Mouse (Mus musculus) neural tube, embryonic 15.5 days (tissue): ENCODE measurements around the gene Nnmt. TPM values are rescaled to one million over a fixed set of nuclear protein-coding genes. Genes with fewer than 3 reads are reported as not detected.

Source experiments
- ATAC-seq: fragments of 200-750 bp; cut with Nextera tagmentation; 2 replicates; pipeline ENCODE4 v1.8.0; 2017; ENCODE audit warnings: mild to moderate bottlenecking, moderate TSS enrichment, moderate library complexity; ENCODE audit not compliant: low FRiP score
- H3K27ac ChIP-seq: fragments of 300-500 bp; sonication (generic); replicated peaks from 2 replicates; pipeline ENCODE4 v1.5.1; 2015; ENCODE audit warnings: mild to moderate bottlenecking, inconsistent platforms
- H3K27me3 ChIP-seq: fragments of 300-500 bp; sonication (generic); replicated peaks from 2 replicates; pipeline ENCODE4 v1.6.1; 2015; ENCODE audit warnings: inconsistent platforms
- H3K36me3 ChIP-seq: fragments of 300-500 bp; sonication (generic); 2 replicates; pipeline ENCODE4 v1.6.1; 2015; ENCODE audit warnings: inconsistent platforms
- H3K4me1 ChIP-seq: fragments of 300-500 bp; sonication (generic); 2 replicates; pipeline ENCODE4 v1.6.1; 2015; ENCODE audit warnings: inconsistent platforms
- H3K4me2 ChIP-seq: fragments of 300-500 bp; sonication (generic); 2 replicates; pipeline ENCODE4 v1.6.1; 2015; ENCODE audit warnings: inconsistent platforms, mild to moderate bottlenecking, moderate library complexity
- H3K4me3 ChIP-seq: fragments of 300-500 bp; sonication (generic); replicated peaks from 2 replicates; pipeline ENCODE4 v1.5.1; 2015; ENCODE audit warnings: mild to moderate bottlenecking, inconsistent platforms
- H3K9ac ChIP-seq: fragments of 300-500 bp; sonication (generic); replicated peaks from 2 replicates; pipeline ENCODE4 v1.6.1; 2015; ENCODE audit warnings: mild to moderate bottlenecking, inconsistent platforms
- H3K9me3 ChIP-seq: fragments of 300-500 bp; sonication (generic); replicated peaks from 2 replicates; pipeline ENCODE4 v1.6.1; 2016; ENCODE audit warnings: inconsistent platforms
- WGBS: fragments of 180-500 bp; shearing (Covaris S2); methylation state at CpG from one replicate; pipeline ENCODE4 v1.1.7; 2015; ENCODE audit warnings: mixed read lengths; 5-methylcytosine and 5-hydroxymethylcytosine counted together
- polyA plus RNA-seq: library from polyadenylated mRNA; unstranded; fragments of >200 nt; fragmentation: Nextera tagmentation; extraction: Ambion mirVana; gene quantifications from 2 replicates; pipeline ENCODE4 v1.2.1, GENCODE M21; 2015

Gene Nnmt
- 0.70 and 0.92 TPM in 2 replicates for polyA plus RNA-seq

DNA sequence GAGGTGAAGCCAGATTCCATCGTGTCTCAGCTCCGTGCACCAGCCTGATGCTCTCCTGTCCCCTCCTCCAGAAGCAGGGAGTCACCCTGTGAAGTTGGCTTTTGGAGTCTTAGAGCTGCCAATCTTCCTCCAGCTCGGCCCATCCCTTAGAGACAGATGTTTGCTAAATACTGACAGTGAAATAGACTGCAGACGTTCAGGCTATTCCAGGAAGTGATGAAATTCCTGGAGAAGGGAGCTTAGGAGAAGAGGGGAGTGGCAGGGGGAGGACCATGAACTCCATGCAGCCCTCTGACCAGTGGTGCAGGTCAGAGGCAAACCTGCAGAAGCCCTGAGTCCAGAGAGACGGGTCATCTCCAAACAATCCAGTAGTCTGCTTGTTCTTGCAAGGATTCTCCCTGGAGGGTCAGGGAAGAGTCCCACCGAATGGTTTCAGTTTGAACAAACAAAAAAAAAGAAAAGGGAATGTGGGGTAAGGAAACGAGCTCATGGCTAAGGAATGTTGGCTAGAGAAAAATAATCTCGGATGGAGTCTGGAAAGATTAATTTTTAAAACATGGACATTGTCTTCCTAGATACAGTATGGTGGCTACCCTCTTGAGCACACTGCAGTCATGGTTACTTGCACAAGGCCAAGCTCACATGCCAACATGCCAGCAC is at the start of gene Nnmt:
Nnmt (minus strand) TSS at position 215 of the 660 bp plus-strand sequence.
- Histone ChIP-seq H3K4me3 (no peak within 1 kb of the TSS), H3K27me3 (no peaks in the 10 kb centered on the region), H3K4me2 (no peak within 1 kb of the TSS), H3K27ac (no peak within 1 kb of the TSS), H3K9ac (no peak within 1 kb of the TSS), H3K9me3 (no peaks in the 10 kb centered on the region), H3K4me1 (no peaks in the 10 kb centered on the region), H3K36me3 (no peaks in the 10 kb centered on the region)
- no peak for ATAC-seq
- 65% methylated on average over 8 of the region's 8 CpGs for WGBS

DNA sequence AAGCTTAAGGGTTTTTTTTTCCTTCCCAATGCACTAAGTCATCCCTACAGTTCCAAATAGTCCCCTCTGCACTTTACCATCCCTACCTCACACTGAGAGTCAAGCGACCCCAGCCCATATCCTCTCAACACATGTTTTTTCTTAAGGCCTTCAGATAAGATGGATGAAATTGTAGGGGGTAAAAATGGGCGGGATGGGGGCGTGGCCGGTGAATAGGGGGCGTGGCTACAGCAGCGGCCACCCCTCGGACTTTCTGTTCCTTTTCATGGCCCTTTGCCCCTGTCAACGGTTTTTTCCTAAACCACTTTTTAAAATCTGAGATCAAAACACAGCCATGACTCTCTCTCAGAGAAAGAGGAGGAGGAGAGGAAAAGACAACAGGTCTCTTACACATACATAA is 49.8 kb upstream of the Nnmt start:
- no peak for ATAC-seq
- H3K4me2 ChIP-seq: no peak overlapping the region
- no peak overlapping the region for H3K4me3 ChIP-seq
- peaks cover 15% of the 10 kb centered on the region for H3K27me3 ChIP-seq
- H3K27ac ChIP-seq: no peak overlapping the region
- H3K9me3 ChIP-seq: no peaks in the 10 kb centered on the region
- peaks cover 5% of the 10 kb centered on the region; the same call in 1 of the 2 replicates for H3K4me1 ChIP-seq
- WGBS: 11% methylated on average over 8 of the region's 8 CpGs
- no peak overlapping the region for H3K9ac ChIP-seq
- no peaks in the 10 kb centered on the region for H3K36me3 ChIP-seq

DNA sequence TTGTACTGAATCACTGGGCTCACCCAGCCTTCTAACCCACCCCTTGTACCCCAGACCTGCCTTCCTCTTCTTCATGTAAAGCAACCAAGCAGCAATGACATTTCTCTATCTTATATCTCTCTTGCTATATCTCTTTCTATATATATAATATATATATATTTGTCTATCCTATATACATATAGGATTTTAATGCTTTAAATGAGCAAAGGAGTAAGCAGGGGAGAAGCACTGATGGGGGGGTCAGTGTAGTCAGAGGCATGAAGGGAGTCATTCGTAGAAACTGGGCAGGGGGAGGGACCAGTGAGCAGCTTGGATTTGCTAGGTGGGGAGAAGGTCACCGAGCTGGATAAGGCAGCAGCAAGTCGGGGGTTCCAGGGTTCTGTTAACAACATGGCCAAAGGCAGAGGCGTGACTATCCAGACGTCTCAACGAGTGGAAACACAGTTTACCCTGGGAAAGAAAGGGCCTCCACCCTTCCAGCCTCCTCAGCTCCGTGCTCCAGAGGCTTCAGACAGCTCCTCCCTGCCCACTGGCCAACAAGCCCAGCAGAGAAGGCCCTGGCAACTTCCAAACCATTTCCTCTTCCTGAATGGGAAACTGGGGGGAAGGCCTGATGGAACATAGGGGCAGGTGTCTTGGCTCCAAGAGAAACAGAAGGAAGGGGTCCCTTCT is 48.6 kb upstream of the Nnmt start:
- WGBS: 51% methylated on average over 7 of the region's 7 CpGs
- H3K4me3 ChIP-seq: no peak overlapping the region
- H3K9me3 ChIP-seq: no peaks in the 10 kb centered on the region
- no peaks in the 10 kb centered on the region for H3K36me3 ChIP-seq
- no peak for ATAC-seq
- no peak overlapping the region for H3K27ac ChIP-seq
- H3K4me2 ChIP-seq: no peak overlapping the region
- peaks cover 15% of the 10 kb centered on the region for H3K27me3 ChIP-seq
- no peak overlapping the region for H3K9ac ChIP-seq
- peaks cover 17% of the 10 kb centered on the region for H3K4me1 ChIP-seq

DNA sequence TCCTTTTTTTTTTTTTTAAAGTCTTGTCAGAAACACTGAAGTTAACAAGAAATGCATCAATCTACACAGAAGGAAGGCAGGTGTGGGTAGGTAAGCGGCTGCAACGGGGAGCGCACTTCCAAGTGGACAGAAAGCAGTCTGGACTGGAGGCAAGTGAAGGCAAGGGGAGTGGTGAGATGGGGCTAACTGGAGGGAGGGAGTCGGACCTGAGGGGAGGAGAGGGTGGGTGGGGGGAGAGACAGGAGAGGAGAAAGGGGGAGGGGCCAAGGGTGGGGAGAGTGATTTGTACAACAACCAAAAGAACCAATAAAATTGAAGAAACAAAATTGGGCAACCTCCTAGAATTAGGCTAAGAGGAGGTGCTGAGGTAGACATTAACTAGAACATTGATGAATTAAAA is 47.1 kb upstream of the Nnmt start:
- peaks cover 15% of the 10 kb centered on the region for H3K27me3 ChIP-seq
- H3K9ac ChIP-seq: no peak overlapping the region
- ATAC-seq: no peak
- 35% methylated on average over 4 of the region's 4 CpGs for WGBS
- no peak overlapping the region for H3K4me2 ChIP-seq
- H3K4me1 ChIP-seq: peaks cover 32% of the 10 kb centered on the region
- no peaks in the 10 kb centered on the region for H3K36me3 ChIP-seq
- H3K9me3 ChIP-seq: no peaks in the 10 kb centered on the region
- H3K27ac ChIP-seq: no peak overlapping the region
- no peak overlapping the region for H3K4me3 ChIP-seq

DNA sequence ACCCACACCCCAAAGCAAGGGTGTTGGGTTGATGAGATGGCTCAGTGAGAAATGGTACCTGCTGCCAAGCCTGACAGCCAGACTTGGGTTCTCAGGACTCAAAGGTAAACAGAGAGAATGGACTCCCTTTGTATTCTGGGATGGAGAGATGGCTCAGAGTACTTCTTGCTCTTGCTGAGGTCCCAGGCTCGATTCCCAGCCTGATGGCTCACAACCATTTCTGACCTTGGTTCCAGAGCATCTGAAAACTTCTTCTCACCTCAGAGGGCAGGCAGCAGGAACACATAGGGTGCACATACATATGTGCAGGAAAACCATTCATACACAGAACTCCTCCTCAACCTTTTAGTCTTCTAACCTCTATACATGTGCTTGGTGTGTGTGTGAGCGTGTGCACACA is 45.9 kb upstream of the Nnmt start:
- 75% methylated on average over 2 of the region's 2 CpGs for WGBS
- ATAC-seq: no peak

DNA sequence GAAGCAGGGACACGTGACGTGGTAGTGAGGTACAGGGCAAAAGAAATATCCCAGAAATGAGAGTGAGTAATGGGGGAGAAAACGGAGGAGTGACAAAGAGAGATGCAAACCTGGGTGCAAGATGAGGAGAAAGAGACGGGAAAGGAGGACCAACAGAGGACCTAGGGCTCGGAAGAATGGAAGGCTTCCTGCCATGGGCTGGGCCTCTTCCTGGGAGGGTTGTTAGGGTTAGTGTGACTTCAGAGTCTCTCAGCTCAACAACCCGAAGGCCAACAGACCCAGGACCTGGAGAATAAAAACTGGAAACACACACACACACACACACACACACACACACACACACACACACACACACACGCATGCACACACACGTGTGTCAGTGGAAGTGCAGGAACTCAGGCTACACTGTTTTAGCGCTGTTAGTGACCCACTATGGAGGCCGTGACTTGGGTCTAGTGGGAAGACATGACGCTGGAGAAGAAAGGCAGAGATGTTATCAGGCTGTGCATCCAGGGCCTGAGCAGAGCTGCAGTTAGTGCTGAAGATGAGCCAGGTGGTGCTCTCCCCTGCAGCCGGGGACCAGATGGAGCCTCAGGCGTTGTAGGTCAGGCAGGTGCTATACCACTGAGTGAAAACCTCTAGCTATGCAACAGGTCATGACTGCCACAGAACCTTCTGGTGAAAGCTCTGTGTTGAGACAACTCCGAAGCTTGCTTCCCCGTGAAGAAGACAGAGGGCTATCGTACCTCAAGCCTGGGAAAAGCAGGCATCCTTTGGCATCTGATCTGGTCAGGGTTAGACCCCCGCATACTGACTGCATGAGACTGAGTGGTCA is 45.1 kb upstream of the Nnmt start:
- peak overlapping the region; percentile 43 for H3K4me2 ChIP-seq
- no peak overlapping the region for H3K4me3 ChIP-seq
- peaks cover 32% of the 10 kb centered on the region for H3K4me1 ChIP-seq
- H3K27me3 ChIP-seq: peaks cover 12% of the 10 kb centered on the region
- no peak overlapping the region for H3K27ac ChIP-seq
- no peak overlapping the region for H3K9ac ChIP-seq
- H3K9me3 ChIP-seq: no peaks in the 10 kb centered on the region
- no peaks in the 10 kb centered on the region for H3K36me3 ChIP-seq
- no peak for ATAC-seq
- WGBS: 37% methylated on average over 17 of the region's 17 CpGs

More for the DNA sequence above, 45.9 kb upstream of the Nnmt start:
- no peak overlapping the region for H3K4me3 ChIP-seq
- no peak overlapping the region for H3K27ac ChIP-seq
- peaks cover 12% of the 10 kb centered on the region for H3K27me3 ChIP-seq
- no peaks in the 10 kb centered on the region for H3K9me3 ChIP-seq
- no peak overlapping the region for H3K9ac ChIP-seq
- H3K4me1 ChIP-seq: peaks cover 32% of the 10 kb centered on the region
- H3K36me3 ChIP-seq: no peaks in the 10 kb centered on the region
- H3K4me2 ChIP-seq: no peak overlapping the region

DNA sequence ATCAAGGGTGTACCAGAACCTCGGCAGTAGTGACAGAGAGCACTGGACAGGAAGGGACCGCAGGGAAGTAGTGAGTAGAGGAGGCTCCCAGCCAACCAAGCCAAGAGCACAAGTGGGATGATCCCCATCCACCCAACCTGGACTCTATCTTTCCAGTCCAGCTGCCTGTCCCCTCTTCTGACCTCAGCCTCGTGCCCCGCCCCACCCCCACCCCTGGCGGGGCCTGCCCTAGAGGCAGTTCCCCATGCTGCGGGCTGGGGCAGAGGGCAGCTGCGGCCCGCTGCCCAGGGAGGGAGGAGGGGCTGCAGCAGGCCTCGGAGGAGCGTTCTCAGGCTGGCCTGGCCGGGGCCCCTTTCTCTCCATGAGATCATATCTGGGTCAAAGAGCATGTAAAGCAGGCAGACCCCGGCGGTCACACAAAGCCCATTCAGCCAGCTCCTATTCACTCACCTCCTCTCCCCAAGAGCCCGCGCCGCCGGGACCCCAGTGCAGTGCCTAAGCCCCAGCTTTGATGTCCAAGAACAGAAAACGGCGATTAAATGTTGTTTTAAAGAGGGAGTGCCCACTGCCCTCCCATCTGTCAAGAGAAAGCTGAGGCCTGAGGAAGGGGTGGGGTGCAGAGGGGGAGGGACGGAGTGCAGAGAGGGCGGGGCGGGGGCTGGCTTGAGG is 44.3 kb upstream of the Nnmt start:
- Histone ChIP-seq H3K27me3 (peaks cover 6% of the 10 kb centered on the region; the same call in 1 of the 2 replicates), H3K4me1 (peaks cover 32% of the 10 kb centered on the region), H3K36me3 (no peaks in the 10 kb centered on the region), H3K27ac (no peak overlapping the region), H3K9ac (no peak overlapping the region), H3K4me3 (no peak overlapping the region), H3K4me2 (peak overlapping the region; percentile 43), H3K9me3 (no peaks in the 10 kb centered on the region)
- WGBS: 3% methylated on average over 21 of the region's 22 CpGs
- 0 out of 2 replicates have a peak, but pooled peaks have one; percentile 15 for ATAC-seq

DNA sequence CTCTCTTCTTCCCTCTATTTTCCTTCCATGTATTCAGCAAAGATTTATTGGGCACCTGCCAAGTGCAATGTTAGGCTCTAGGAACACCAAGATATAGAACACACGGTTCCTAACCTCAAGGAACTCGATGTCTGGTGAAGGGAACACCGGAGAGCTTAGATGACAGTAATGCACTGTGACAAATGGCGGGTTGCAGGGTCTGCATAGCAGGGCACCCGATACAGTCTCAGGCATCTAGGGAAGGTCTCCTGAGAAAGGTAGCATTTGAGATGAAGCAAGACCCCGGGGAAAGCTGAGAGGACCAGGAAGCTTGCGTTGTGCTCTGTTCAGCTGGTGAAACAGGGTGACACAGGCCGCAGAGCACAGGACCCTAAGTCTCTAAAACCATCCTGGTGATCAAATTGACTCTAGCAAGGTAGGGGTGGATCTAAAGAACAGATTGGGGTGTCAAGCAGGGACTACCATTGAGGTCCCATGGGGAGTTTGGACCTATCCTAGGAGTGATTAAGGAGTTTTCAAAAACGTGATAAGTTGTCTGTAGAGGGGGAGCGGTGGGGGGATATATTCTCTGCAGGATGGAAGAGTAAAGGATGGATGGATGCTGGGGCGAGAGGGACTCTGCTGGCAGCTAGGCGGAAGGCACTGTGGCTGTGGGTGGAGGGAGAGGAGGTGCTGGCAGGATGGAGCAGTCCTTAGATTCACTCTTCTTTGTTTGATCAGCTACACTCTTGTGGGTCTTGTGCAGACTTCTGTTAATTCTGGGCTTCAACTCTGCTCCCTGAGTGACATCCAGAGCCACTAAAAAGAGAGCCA is 43.5 kb upstream of the Nnmt start:
- no peak overlapping the region; the same call in 1 of the 2 replicates for H3K4me2 ChIP-seq
- H3K9ac ChIP-seq: no peak overlapping the region
- H3K27me3 ChIP-seq: peaks cover 6% of the 10 kb centered on the region; the same call in 1 of the 2 replicates
- H3K27ac ChIP-seq: 0 out of 2 replicates have a peak overlapping the region, but pooled peaks have one; percentile 3
- peaks cover 32% of the 10 kb centered on the region for H3K4me1 ChIP-seq
- H3K36me3 ChIP-seq: no peaks in the 10 kb centered on the region
- no peaks in the 10 kb centered on the region for H3K9me3 ChIP-seq
- 36% methylated on average over 12 of the region's 12 CpGs for WGBS
- no peak for ATAC-seq
- no peak overlapping the region for H3K4me3 ChIP-seq

DNA sequence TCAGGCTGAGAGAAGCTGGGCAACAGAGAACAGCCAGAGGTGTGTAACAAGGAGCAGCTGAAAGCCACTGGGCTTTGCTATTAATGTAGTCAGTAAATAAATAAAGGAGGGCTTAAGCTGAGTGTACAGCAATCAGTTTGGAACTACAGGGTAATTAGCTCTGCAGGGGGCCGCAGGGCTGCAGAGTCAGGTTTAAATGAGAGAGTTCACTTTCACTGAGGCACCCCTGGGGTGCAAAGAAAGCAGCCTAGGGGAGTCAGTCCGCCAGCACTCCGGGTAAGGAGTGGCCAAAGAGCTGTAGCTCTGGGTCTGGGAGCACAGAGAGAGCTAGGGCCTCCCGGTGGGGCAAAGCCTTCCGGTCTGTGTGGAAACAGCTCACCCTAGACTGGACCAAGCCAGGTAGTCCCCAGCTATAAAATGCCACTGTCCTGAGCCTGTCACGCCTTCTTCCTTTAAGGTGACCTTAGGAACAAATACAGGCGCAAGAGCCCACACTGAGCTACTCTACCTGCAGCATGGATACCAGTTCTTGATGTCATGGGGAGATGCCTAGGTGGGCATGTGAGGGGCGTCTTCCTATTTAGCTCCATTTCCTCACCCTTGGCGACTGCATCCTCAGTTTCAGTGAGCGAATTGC is 42.8 kb upstream of the Nnmt start:
- Histone ChIP-seq H3K27me3 (peaks cover 6% of the 10 kb centered on the region; the same call in 1 of the 2 replicates), H3K4me3 (no peak overlapping the region), H3K4me2 (no peak overlapping the region), H3K36me3 (no peaks in the 10 kb centered on the region), H3K27ac (no peak overlapping the region), H3K9me3 (no peaks in the 10 kb centered on the region), H3K9ac (no peak overlapping the region), H3K4me1 (peaks cover 32% of the 10 kb centered on the region)
- 28% methylated on average over 10 of the region's 10 CpGs for WGBS
- ATAC-seq: no peak

DNA sequence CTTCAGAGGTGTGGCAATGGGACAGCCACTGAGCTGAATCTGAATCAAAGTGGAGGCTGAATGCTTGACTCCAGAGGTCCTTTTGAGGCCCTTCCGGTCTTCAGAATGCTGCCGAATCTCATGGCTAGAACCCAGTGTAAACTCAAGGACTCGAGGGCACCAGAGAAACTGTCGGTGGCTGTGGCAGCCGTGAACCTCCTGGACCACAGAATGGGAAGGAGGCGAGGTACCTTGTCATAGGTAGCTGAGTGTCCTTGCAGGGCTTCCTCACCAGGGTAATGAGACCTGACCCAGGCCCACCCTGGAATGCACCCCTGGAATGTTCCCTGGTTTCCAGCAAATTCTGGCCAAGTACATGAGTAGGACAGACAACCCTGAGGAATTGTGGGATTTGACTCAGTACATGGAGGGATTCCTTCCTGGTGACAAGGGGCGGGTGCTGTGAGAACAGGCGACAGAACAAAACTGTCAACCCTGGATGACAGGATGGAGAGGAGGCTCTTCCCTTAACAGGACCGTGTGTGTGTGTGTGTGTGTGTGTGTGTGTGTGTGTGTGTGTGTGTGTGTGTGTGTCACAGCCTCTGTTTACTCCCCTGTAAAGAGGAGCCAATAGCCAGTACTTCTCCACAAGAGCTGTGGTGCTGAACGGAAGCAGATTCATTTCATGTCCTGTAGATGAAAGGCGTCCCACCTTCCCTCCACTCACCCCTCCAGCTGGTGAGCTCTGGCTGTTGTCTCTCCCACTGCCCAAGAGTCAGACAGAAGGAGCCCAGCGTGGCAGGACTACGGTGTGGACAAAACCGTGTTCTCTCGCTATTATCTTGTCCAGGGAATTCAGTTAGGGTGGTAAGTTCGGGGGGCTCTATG is 42.1 kb upstream of the Nnmt start:
- WGBS: 49% methylated on average over 15 of the region's 16 CpGs
- Histone ChIP-seq H3K9ac (no peak overlapping the region), H3K9me3 (no peaks in the 10 kb centered on the region)

More for the DNA sequence above, 42.1 kb upstream of the Nnmt start:
- H3K27me3 ChIP-seq: peaks cover 6% of the 10 kb centered on the region; the same call in 1 of the 2 replicates
- H3K27ac ChIP-seq: no peak overlapping the region
- ATAC-seq: no peak
- no peak overlapping the region for H3K4me2 ChIP-seq
- no peaks in the 10 kb centered on the region for H3K36me3 ChIP-seq
- no peak overlapping the region for H3K4me3 ChIP-seq
- peaks cover 32% of the 10 kb centered on the region for H3K4me1 ChIP-seq
